ENCODE assay signal across 8 mouse cellular contexts in the genomic region with DNA sequence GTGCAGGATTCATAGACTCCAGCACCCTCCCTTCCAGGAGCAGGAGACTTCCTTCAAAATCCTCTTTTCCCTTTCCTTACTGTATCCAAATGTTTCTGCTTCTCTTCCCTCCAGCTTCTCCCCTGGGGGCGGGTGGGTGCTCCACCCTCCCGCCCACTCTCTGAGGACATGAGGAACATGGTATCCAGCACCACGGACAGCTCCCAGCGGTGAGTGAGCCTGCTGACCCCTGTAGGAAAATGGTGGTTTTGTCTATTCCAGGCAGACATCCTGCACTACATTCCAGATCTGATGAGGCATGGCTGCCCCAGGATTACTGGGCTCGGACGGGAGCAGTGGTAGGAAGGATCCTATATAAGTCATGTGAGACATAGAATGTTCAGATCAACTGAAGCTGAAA. TPM values are rescaled to one million over a fixed set of nuclear protein-coding genes. Genes with fewer than 3 reads are reported as not detected.
A peak's percentile ranks its signal among the peaks of the same experiment; 100 is the strongest.
DNase-seq lines count a peak whose midpoint lies in the region; ATAC-seq lines count a peak whose summit lies in the region.

No protein-coding gene starts in this region.

- H3K4me3 ChIP-seq in liver, embryonic 12.5 days: no peak overlapping the region
- no peak overlapping the region for H3K4me3 ChIP-seq in midbrain, embryonic 15.5 days

- DNase-seq in liver: peak; percentile 76
- peak; percentile 95 for DNase-seq in embryo, embryonic 10 days (ENCODE audit: low spot score)
- DNase-seq in heart, postnatal 14 days: peak; percentile 84 to 87
- DNase-seq in kidney, postnatal 4 days: peak; percentile 94 to 95
- peak; percentile 63 for DNase-seq in thymus, postnatal 25 days
- DNase-seq in right cerebral cortex, postnatal 4 days: no peak

- no peaks in the 10 kb centered on the region for H3K36me3 ChIP-seq in liver, embryonic 12.5 days
- no peaks in the 10 kb centered on the region for H3K36me3 ChIP-seq in midbrain, embryonic 15.5 days (replicated peaks)

- H3K27ac ChIP-seq in liver, embryonic 12.5 days: no peak overlapping the region
- H3K27ac ChIP-seq in midbrain, embryonic 15.5 days: peak overlapping the region; percentile 92

- no peak overlapping the region for H3K4me2 ChIP-seq in liver, embryonic 12.5 days
- peak overlapping the region; percentile 30; the same call in 1 of the 2 replicates for H3K4me2 ChIP-seq in midbrain, embryonic 15.5 days

- ATAC-seq in liver, embryonic 12.5 days: no peak
- ATAC-seq in midbrain, embryonic 15.5 days (replicated peaks): no peak

- 1% methylated on average over 6 of the region's 6 CpGs for WGBS in liver, embryonic 12.5 days (ENCODE audit: insufficient replicate concordance)
- 7% methylated on average over 6 of the region's 6 CpGs for WGBS in midbrain, embryonic 15.5 days

- no peaks in the 10 kb centered on the region for H3K9me3 ChIP-seq in liver, embryonic 12.5 days (replicated peaks)
- H3K9me3 ChIP-seq in midbrain, embryonic 15.5 days: no peaks in the 10 kb centered on the region

- H3K9ac ChIP-seq in liver, embryonic 12.5 days: no peak overlapping the region
- H3K9ac ChIP-seq in midbrain, embryonic 15.5 days: peak overlapping the region; percentile 25; the same call in 1 of the 2 replicates

- intact Hi-C loops in heart, postnatal 14 days (cut with DNase I): no loop called here

- 0 out of 2 replicates have a peak, but pooled peaks cover 3% of the 10 kb centered on the region for H3K4me1 ChIP-seq in liver, embryonic 12.5 days
- peaks cover 46% of the 10 kb centered on the region for H3K4me1 ChIP-seq in midbrain, embryonic 15.5 days

- H3K27me3 ChIP-seq in liver, embryonic 12.5 days (replicated peaks): peaks cover 100% of the 10 kb centered on the region
- H3K27me3 ChIP-seq in midbrain, embryonic 15.5 days (replicated peaks): peaks cover 13% of the 10 kb centered on the region

RNA-seq across cellular contexts. Expression of gene Rhbg, which starts 33.7 kb away (rescaled TPM):
- polyA plus RNA-seq in liver, embryonic 12.5 days (2016; fragmentation: Nextera tagmentation; extraction: Ambion mirVana): 14.5 and 16.0 TPM in 2 replicates
- total RNA-seq in heart, postnatal 14 days (2021): not detected
- 0.14 TPM in 2 replicates for polyA plus RNA-seq in midbrain, embryonic 15.5 days (2015; fragmentation: Nextera tagmentation; extraction: Ambion mirVana)

Comparison
In these comparisons a context has a peak if more than half of its experiments do, and no peak if none do; other contexts are left out.
1. RNA of gene Rhbg, which starts 33.7 kb away (polyA plus RNA-seq): 14.5 to 16.0 TPM in liver, embryonic 12.5 days; 0.14 TPM in midbrain, embryonic 15.5 days; every median in the first group is over 10 times any median in the second.